Mouse (Mus musculus) MEL (cell line): ENCODE data around the gene Flcn.

Source experiments
- CHD1 ChIP-seq: IDR thresholded peaks from 2 replicates; pipeline ENCODE4 v1.6.1; 2012; ENCODE audit warnings: low read depth, mild to moderate bottlenecking, inconsistent platforms, low read length, improper control_type of control experiment
- CHD2 ChIP-seq: IDR thresholded peaks from 2 replicates; pipeline ENCODE4 v1.6.1; 2011; ENCODE audit warnings: low read length, improper control_type of control experiment
- CTCF ChIP-seq, 3 experiments: IDR thresholded peaks in 2 of 3; conservative IDR thresholded peaks in 1 of 3; 2 replicates each; pipeline ENCODE4 v1.5.1; 2011 to 2012; ENCODE audit warnings: low read length in 3 of 3, low read depth in 2 of 3, mild to moderate bottlenecking in 2 of 3, improper control_type of control experiment in 1 of 3, inconsistent platforms in 1 of 3, mixed read lengths in 1 of 3, moderate library complexity in 1 of 3; ENCODE audit not compliant: control insufficient read depth in 1 of 3, insufficient read depth in 1 of 3, poor library complexity in 1 of 3, severe bottlenecking in 1 of 3
- ELF1 ChIP-seq: IDR thresholded peaks from 2 replicates; pipeline ENCODE4 v1.6.1; 2014; ENCODE audit warnings: low read depth, mild to moderate bottlenecking, inconsistent platforms, low read length, improper control_type of control experiment, moderate library complexity
- GATA1 ChIP-seq: IDR thresholded peaks from 2 replicates; pipeline ENCODE4 v1.6.1; 2011; ENCODE audit warnings: low read depth, low read length, improper control_type of control experiment
- MAFK ChIP-seq: IDR thresholded peaks from 2 replicates; pipeline ENCODE4 v1.6.1; 2011; ENCODE audit warnings: low read depth, mild to moderate bottlenecking, low read length, improper control_type of control experiment, borderline replicate concordance
- POLR2A ChIP-seq, 2 experiments: IDR thresholded peaks; 2 replicates each; pipeline ENCODE4 v1.6.1; 2011 to 2012; ENCODE audit warnings: low read length in 2 of 2, mild to moderate bottlenecking in 2 of 2, control low read depth in 1 of 2, improper control_type of control experiment in 1 of 2, low read depth in 1 of 2, moderate library complexity in 1 of 2; ENCODE audit not compliant: control insufficient read depth in 1 of 2, insufficient read depth in 1 of 2, poor library complexity in 1 of 2

GRCm38 (mm10) chr11:59808170-59808960 is 1.5 kb downstream of the Flcn start:
- TF ChIP-seq CTCF (IDR thresholded peaks at IDR 0.05 in 2 of 3, conservative IDR thresholded peaks at IDR 0.05 in 1 of 3; ENCODE audit: control insufficient read depth in 1 of 3, insufficient read depth in 1 of 3, low read depth in 2 of 3, low read length in 3 of 3, poor library complexity in 1 of 3, severe bottlenecking in 1 of 3) = peak in 2 of 3 experiments; percentile 7 to 39; a peak in 2 of 6 replicates
- no peak for TF ChIP-seq CHD2
- no peak for TF ChIP-seq GATA1
- no peak for TF ChIP-seq MAFK
- no peak for TF ChIP-seq CHD1
- TF ChIP-seq POLR2A (IDR thresholded peaks at IDR 0.05; ENCODE audit: control insufficient read depth in 1 of 2, insufficient read depth in 1 of 2, low read depth in 1 of 2, low read length in 2 of 2, poor library complexity in 1 of 2) = no peak
- no peak for TF ChIP-seq ELF1
